Mouse (Mus musculus): Measurements from ENCODE around the gene Timm13. TPM values are rescaled to one million over a fixed set of nuclear protein-coding genes. Genes with fewer than 3 reads are reported as not detected.

The Timm13 gene
- polyA plus RNA-seq, 1 experiment from 2014 or later: 233 TPM

DNA sequence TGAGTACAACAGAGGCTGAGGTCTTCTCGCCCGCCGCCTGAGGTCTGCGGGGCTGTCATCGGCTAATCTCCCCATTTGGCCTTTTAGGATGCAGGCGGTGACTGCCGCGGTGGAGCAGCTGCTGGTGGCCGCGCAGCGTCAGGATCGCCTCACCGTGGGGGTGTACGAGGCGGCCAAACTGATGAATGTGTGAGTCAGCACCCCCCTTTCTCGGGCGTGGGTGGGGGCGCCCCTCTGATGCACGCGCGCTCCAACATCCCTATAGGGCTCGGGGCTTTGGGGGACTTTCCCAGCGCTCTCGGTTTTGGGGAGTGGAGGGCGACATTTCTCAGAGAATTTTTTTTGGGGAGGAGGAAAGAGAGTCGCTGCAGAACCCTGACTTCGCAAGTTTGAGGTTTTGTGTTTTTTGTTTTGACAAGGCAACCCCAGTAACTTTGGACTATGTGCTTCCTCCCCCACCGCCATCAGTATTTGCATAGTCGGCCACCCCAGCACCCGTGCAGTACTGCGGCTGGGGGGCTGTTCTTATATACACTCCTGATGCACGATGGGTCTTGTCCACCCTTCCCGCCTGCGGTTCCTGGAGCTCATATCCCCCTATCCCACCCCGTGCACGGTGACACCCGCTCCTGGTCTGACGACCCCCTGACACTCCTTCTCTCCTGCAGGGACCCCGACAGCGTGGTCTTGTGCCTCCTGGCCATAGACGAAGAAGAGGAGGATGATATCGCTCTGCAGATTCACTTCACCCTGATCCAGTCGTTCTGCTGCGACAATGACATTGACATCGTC lies 29.8 kb upstream of the Timm13 start:
- H3K4me3 ChIP-seq (ENCODE audit: low read depth, low read length): peak overlapping the region; percentile 88
- H3K9me3 ChIP-seq (ENCODE audit: low read length): no peaks in the 10 kb centered on the region
- peak overlapping the region; percentile 68; the same call in 1 of the 2 replicates for H3K27ac ChIP-seq (ENCODE audit: low read length)
- peak; percentile 50 for DNase-seq (ENCODE audit: low spot score)
- H3K4me1 ChIP-seq (ENCODE audit: insufficient read depth, low read depth, low read length): peaks cover 21% of the 10 kb centered on the region
- ATAC-seq: peak; percentile 3; the same call in 1 of the 2 replicates
- no peak for TF ChIP-seq EP300 (IDR thresholded peaks at IDR 0.05)
- no peak for TF ChIP-seq CTCF (IDR thresholded peaks at IDR 0.05)
- under 1% methylated on average over 44 of the region's 45 CpGs for WGBS
- H3K4me2 ChIP-seq (replicated peaks; ENCODE audit: low read depth, low read length): peak overlapping the region; percentile 81
- H3K9ac ChIP-seq (replicated peaks; ENCODE audit: low read depth): peak overlapping the region; percentile 86
- no peaks in the 10 kb centered on the region for H3K36me3 ChIP-seq (ENCODE audit: insufficient read depth, low read length)
- no peaks in the 10 kb centered on the region for H3K27me3 ChIP-seq (replicated peaks; ENCODE audit: insufficient read depth, low read length)

DNA sequence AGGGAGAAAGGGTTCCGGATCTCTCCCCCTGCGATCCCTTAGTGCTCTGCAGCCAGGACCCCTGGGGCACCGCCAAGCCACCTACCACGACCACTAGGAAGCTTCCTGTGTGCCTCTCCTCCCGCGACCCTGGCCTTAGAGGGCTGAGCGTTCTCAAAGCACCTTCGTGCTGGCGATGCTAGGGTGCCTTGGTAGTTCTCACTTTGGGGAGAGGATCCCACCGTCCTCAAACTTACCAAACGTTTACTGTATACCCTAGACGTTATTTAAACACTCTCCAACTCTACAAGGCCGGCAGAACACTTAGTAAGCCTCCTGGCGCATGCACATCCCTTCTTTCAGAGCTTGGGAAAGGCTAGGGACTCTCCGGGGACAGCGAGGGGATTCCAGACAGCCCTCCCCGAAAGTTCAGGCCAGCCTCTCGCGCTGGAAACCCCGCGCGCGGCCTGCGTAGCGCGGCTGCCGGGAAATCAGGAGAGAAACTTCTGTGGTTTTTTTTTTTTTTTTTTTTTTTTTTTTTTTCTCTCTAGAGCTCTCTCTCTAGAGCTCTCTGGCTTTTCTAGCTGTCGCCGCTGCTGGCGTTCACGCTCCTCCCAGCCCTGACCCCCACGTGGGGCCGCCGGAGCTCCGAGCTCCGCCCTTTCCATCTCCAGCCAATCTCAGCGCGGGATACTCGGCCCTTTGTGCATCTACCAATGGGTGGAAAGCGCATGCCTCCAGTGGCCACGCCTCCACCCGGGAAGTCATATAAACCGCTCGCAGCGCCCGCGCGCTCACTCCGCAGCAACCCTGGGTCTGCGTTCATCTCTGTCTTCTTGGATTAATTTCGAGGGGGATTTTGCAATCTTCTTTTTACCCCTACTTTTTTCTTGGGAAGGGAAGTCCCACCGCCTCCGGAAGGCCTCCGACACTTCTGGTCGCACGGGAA lies 28.8 kb upstream of the Timm13 start, which contains the start of gene Gadd45b:
Gadd45b (plus strand) TSS at position 775 of the 928 bp plus-strand sequence.
- Histone ChIP-seq H3K4me2 (replicated peaks; ENCODE audit: low read depth, low read length) (peak within 1 kb of the TSS; percentile 93), H3K9me3 (ENCODE audit: low read length) (no peaks in the 10 kb centered on the region), H3K27ac (ENCODE audit: low read length) (peak within 1 kb of the TSS; percentile 94), H3K4me1 (ENCODE audit: insufficient read depth, low read depth, low read length) (peaks cover 17% of the 10 kb centered on the region), H3K36me3 (ENCODE audit: insufficient read depth, low read length) (no peaks in the 10 kb centered on the region), H3K27me3 (replicated peaks; ENCODE audit: insufficient read depth, low read length) (no peaks in the 10 kb centered on the region), H3K9ac (replicated peaks; ENCODE audit: low read depth) (peak within 1 kb of the TSS; percentile 86), H3K4me3 (ENCODE audit: low read depth, low read length) (peak within 1 kb of the TSS; percentile 88)
- under 1% methylated on average over 56 of the region's 56 CpGs for WGBS
- TF ChIP-seq EP300 (IDR thresholded peaks at IDR 0.05) (0 out of 2 replicates have a peak, but pooled peaks have one; percentile 45), CTCF (IDR thresholded peaks at IDR 0.05) (no peak)
- DNase-seq (ENCODE audit: low spot score) (peak; percentile 100), ATAC-seq (peak; percentile 90)

DNA sequence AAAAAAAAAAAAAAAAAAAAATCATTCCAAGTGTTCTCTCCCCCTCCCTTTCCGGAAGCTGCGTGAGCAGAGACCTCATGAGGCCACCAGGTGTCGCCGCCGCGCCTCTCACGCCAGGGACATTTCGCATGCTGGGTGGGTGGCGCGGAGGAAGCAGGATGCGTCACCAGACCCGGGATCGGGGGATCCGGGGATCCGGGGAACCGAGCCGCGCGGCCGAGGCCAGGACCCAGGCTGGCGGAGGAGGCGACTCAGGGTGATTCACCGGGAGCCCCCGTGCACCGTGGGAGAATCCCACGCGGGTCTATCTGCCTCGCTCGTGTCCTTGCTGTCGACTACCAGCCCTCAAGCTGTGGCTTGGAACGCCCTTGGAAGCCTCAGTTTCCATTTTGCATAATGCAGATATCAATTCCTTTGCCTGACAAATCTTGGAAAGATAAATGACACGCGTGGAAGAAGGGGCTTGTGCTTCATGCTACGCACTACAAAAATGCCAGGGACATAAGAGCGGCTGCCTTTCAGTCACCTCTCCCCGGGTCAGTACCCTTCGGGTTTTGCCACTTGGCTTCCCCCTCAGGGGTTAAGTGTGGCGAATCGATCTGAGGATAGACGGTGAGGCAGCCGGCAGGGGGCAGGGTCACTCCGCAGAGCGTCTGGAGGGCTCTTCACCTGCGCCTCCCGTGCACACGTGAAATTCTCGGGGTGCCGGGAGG lies 28.0 kb upstream of the Timm13 start:
- peak overlapping the region; percentile 56 for H3K9ac ChIP-seq (replicated peaks; ENCODE audit: low read depth)
- peak; percentile 96 for DNase-seq (ENCODE audit: low spot score)

DNA sequence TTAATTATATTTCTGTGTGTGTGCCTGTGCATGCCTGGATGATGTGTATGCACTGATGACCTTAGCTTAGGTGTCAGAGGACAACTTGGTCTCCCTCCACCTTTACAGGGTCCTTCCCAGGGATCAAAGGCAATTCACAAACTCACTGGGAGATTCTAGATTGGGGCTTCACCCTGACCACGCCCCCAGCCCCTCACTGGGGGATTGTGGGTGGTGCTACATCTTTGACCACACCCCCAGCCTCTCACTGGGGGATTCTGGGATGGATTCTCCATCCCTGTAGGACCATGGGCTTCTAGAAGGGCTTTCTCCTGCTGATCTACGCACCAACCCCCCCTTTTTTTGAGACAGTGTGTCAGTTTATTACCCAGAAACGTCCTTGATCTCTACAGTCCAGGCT lies 24.7 kb upstream of the Timm13 start:
- Histone ChIP-seq H3K27ac (ENCODE audit: low read length) (no peak overlapping the region), H3K4me2 (replicated peaks; ENCODE audit: low read depth, low read length) (no peak overlapping the region), H3K36me3 (ENCODE audit: insufficient read depth, low read length) (no peaks in the 10 kb centered on the region), H3K4me1 (ENCODE audit: insufficient read depth, low read depth, low read length) (peaks cover 2% of the 10 kb centered on the region; the same call in 1 of the 2 replicates), H3K9ac (replicated peaks; ENCODE audit: low read depth) (no peak overlapping the region), H3K4me3 (ENCODE audit: low read depth, low read length) (no peak overlapping the region), H3K9me3 (ENCODE audit: low read length) (no peaks in the 10 kb centered on the region), H3K27me3 (replicated peaks; ENCODE audit: insufficient read depth, low read length) (no peaks in the 10 kb centered on the region)
- WGBS: 39% methylated on average over 3 of the region's 3 CpGs
- ATAC-seq (no peak), DNase-seq (ENCODE audit: low spot score) (no peak)
- no peak for TF ChIP-seq CTCF (IDR thresholded peaks at IDR 0.05)
- no peak for TF ChIP-seq EP300 (IDR thresholded peaks at IDR 0.05)

More for the DNA sequence above, 28.0 kb upstream of the Timm13 start:
- H3K27ac ChIP-seq (ENCODE audit: low read length): peak overlapping the region; percentile 94
- under 1% methylated on average over 48 of the region's 48 CpGs for WGBS
- no peaks in the 10 kb centered on the region for H3K9me3 ChIP-seq (ENCODE audit: low read length)
- H3K4me3 ChIP-seq (ENCODE audit: low read depth, low read length): peak overlapping the region; percentile 58
- H3K4me1 ChIP-seq (ENCODE audit: insufficient read depth, low read depth, low read length): peaks cover 17% of the 10 kb centered on the region
- H3K4me2 ChIP-seq (replicated peaks; ENCODE audit: low read depth, low read length): peak overlapping the region; percentile 93
- no peaks in the 10 kb centered on the region for H3K36me3 ChIP-seq (ENCODE audit: insufficient read depth, low read length)
- no peaks in the 10 kb centered on the region for H3K27me3 ChIP-seq (replicated peaks; ENCODE audit: insufficient read depth, low read length)
- peak; percentile 47 for ATAC-seq
- TF ChIP-seq EP300 (IDR thresholded peaks at IDR 0.05): no peak
- TF ChIP-seq CTCF (IDR thresholded peaks at IDR 0.05): peak; percentile 93

DNA sequence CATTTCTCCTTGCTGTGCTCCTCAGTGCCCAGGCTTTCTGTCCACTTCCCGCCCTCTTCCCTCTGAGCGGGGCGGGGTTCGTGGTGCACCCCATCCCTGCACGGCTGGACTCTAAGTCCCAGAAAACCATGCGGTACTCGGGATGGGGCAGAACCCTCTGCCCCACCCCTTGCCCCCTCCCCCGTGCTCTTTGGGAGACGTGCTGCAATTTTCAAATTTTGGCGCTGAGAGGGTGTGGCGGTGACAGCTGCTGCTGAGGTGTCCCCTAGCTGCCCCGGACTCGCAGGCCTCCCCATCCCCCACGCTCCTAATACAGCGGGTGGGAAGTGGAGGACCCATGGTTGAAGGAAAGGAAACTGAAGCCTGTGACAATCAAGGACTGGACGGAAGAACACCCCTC lies 21.2 kb upstream of the Timm13 start:
- Histone ChIP-seq H3K36me3 (ENCODE audit: insufficient read depth, low read length) (no peaks in the 10 kb centered on the region), H3K4me3 (ENCODE audit: low read depth, low read length) (peak overlapping the region; percentile 29), H3K27me3 (replicated peaks; ENCODE audit: insufficient read depth, low read length) (no peaks in the 10 kb centered on the region), H3K9ac (replicated peaks; ENCODE audit: low read depth) (0 out of 2 replicates have a peak overlapping the region, but pooled peaks have one; percentile 0), H3K27ac (ENCODE audit: low read length) (no peak overlapping the region), H3K4me1 (ENCODE audit: insufficient read depth, low read depth, low read length) (peaks cover 4% of the 10 kb centered on the region; the same call in 1 of the 2 replicates), H3K4me2 (replicated peaks; ENCODE audit: low read depth, low read length) (peak overlapping the region; percentile 53), H3K9me3 (ENCODE audit: low read length) (no peaks in the 10 kb centered on the region)
- 9% methylated on average over 16 of the region's 16 CpGs for WGBS
- DNase-seq (ENCODE audit: low spot score) (peak; percentile 47), ATAC-seq (peak; percentile 48)
- TF ChIP-seq EP300 (IDR thresholded peaks at IDR 0.05) (no peak), CTCF (IDR thresholded peaks at IDR 0.05) (no peak)

All from lung, postnatal 0 days (tissue).